Mouse (Mus musculus) ES-Bruce4 (cell line): ENCODE measurements at regions not wholly inside any gene's neighbourhood (a gene's known extent, or its start where the extent isn't known, plus 50 kb on each side); places are given as distances from the start of the nearest gene placed in this dataset.

Experiments used
- CTCF ChIP-seq: IDR thresholded peaks from one replicate; pipeline ENCODE4 v1.8.1; 2011; ENCODE audit warnings: low read depth, low read length
- EP300 ChIP-seq: IDR thresholded peaks from 2 replicates; pipeline ENCODE4 v1.6.1; 2011; ENCODE audit warnings: low read depth, low read length; ENCODE audit not compliant: insufficient read depth

DNA sequence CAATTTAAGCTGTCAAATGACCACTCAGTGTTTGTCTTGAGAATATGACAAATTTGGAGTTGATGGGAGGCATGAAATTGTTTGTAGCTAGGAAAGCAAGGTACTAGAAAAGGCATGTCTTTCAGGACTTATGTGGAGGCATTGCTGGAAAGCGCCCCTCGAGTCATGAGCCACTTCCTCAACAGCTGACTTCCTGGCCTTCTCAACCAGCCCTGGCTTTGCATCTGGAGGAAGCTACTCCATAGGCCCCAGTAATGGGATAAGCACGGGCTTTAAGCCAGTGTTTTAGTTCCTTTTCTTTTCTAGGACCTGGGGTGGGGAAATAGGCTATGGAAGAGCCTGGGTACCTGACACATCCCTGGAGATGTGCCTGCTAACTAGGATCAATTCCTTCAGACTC is 60.3 kb upstream of the Tbc1d5 start:
- no peak for TF ChIP-seq CTCF
- no peak for TF ChIP-seq EP300
